ENCODE assay signal across 26 mouse cellular contexts in genomic region chr14:33699777-33700438, GRCm38 (mm10).
DNase-seq lines count a peak whose midpoint lies in the region; ATAC-seq lines count a peak whose summit lies in the region.
"Had no signal": no experiment of that assay in that cellular context is flagged by ENCODE, and none has a peak within 500 bp of the region (broad histone marks: within the 10 kb centered on the region; RNA-seq: fewer than 3 reads in every experiment).

No protein-coding gene starts in this region.

- H3K4me1 ChIP-seq in embryonic facial prominence, embryonic 11.5 days (ENCODE audit: control insufficient read depth, insufficient read depth, low read length), result no peaks in the 10 kb centered on the region
- no peaks in the 10 kb centered on the region for H3K4me1 ChIP-seq in embryonic facial prominence, embryonic 10.5 days
- 0 out of 2 replicates have a peak, but pooled peaks cover 3% of the 10 kb centered on the region for H3K4me1 ChIP-seq in embryonic facial prominence, embryonic 14.5 days (ENCODE audit: control insufficient read depth, insufficient read depth, low read length)
- H3K4me1 ChIP-seq in limb, embryonic 11.5 days (ENCODE audit: control insufficient read depth, insufficient read depth, low read length), result peaks cover 16% of the 10 kb centered on the region; the same call in 1 of the 2 replicates
- no peaks in the 10 kb centered on the region for H3K4me1 ChIP-seq in hindbrain, embryonic 13.5 days (replicated peaks)
- H3K4me1 ChIP-seq: forebrain, embryonic 13.5 days; heart, embryonic 15.5 days; hindbrain, embryonic 12.5 days; lung, embryonic 15.5 days; midbrain, embryonic 10.5 days; midbrain, embryonic 15.5 days had no signal

- H3K36me3 ChIP-seq in embryonic facial prominence, embryonic 11.5 days (replicated peaks; ENCODE audit: control insufficient read depth, insufficient read depth, low read depth, low read length), result no peaks in the 10 kb centered on the region
- H3K36me3 ChIP-seq in embryonic facial prominence, embryonic 10.5 days (replicated peaks), result no peaks in the 10 kb centered on the region
- H3K36me3 ChIP-seq in embryonic facial prominence, embryonic 14.5 days (ENCODE audit: control insufficient read depth, insufficient read depth, low read length), result no peaks in the 10 kb centered on the region
- no peaks in the 10 kb centered on the region for H3K36me3 ChIP-seq in limb, embryonic 11.5 days (ENCODE audit: control insufficient read depth, insufficient read depth, low read length)
- H3K36me3 ChIP-seq in hindbrain, embryonic 13.5 days, result no peaks in the 10 kb centered on the region
- H3K36me3 ChIP-seq: embryonic facial prominence, embryonic 15.5 days; heart, embryonic 15.5 days; hindbrain, embryonic 12.5 days; lung, embryonic 15.5 days; midbrain, embryonic 10.5 days; midbrain, embryonic 15.5 days had no signal

- 71% methylated on average over 13 of the region's 13 CpGs for WGBS in embryonic facial prominence, embryonic 11.5 days
- 79% methylated on average over 13 of the region's 13 CpGs for WGBS in embryonic facial prominence, embryonic 10.5 days
- 60% methylated on average over 13 of the region's 13 CpGs for WGBS in embryonic facial prominence, embryonic 14.5 days
- 31% methylated on average over 13 of the region's 13 CpGs for WGBS in limb, embryonic 11.5 days
- WGBS in hindbrain, embryonic 13.5 days, result 88% methylated on average over 13 of the region's 13 CpGs

- H3K4me2 ChIP-seq in embryonic facial prominence, embryonic 11.5 days (ENCODE audit: low read depth, low read length), result no peak overlapping the region
- H3K4me2 ChIP-seq in embryonic facial prominence, embryonic 14.5 days (ENCODE audit: low read depth, low read length), result no peak overlapping the region
- H3K4me2 ChIP-seq in limb, embryonic 11.5 days (ENCODE audit: low read depth, severe bottlenecking), result no peak overlapping the region
- H3K4me2 ChIP-seq in hindbrain, embryonic 13.5 days, result no peak overlapping the region
- H3K4me2 ChIP-seq: embryonic facial prominence, embryonic 15.5 days; forebrain, embryonic 13.5 days; heart, embryonic 15.5 days; hindbrain, embryonic 12.5 days; liver, embryonic 11.5 days; lung, embryonic 15.5 days; midbrain, embryonic 15.5 days had no signal

- no peaks in the 10 kb centered on the region for H3K27me3 ChIP-seq in embryonic facial prominence, embryonic 11.5 days (ENCODE audit: control insufficient read depth, insufficient read depth, low read length)
- H3K27me3 ChIP-seq in embryonic facial prominence, embryonic 10.5 days (replicated peaks; ENCODE audit: low read depth, poor library complexity, severe bottlenecking), result 0 out of 2 replicates have a peak, but pooled peaks cover 10% of the 10 kb centered on the region
- H3K27me3 ChIP-seq in embryonic facial prominence, embryonic 14.5 days (replicated peaks; ENCODE audit: control insufficient read depth, insufficient read depth, low read length), result no peaks in the 10 kb centered on the region
- H3K27me3 ChIP-seq in limb, embryonic 11.5 days (ENCODE audit: control insufficient read depth, insufficient read depth, low read length), result no peaks in the 10 kb centered on the region
- 0 out of 2 replicates have a peak, but pooled peaks cover 10% of the 10 kb centered on the region for H3K27me3 ChIP-seq in hindbrain, embryonic 13.5 days
- H3K27me3 ChIP-seq: embryonic facial prominence, embryonic 15.5 days; forebrain, embryonic 13.5 days; heart, embryonic 15.5 days; lung, embryonic 15.5 days; midbrain, embryonic 15.5 days had no signal

- no peak overlapping the region for H3K9ac ChIP-seq in embryonic facial prominence, embryonic 11.5 days (replicated peaks; ENCODE audit: low read length)
- H3K9ac ChIP-seq in embryonic facial prominence, embryonic 14.5 days (ENCODE audit: low read depth, low read length), result no peak overlapping the region
- H3K9ac ChIP-seq in limb, embryonic 11.5 days (ENCODE audit: low read length), result no peak overlapping the region
- H3K9ac ChIP-seq in hindbrain, embryonic 13.5 days, result no peak overlapping the region
- H3K9ac ChIP-seq: embryonic facial prominence, embryonic 15.5 days; forebrain, embryonic 13.5 days; heart, embryonic 15.5 days; hindbrain, embryonic 12.5 days; lung, embryonic 15.5 days; midbrain, embryonic 15.5 days had no signal

- peak; percentile 49 for DNase-seq in embryonic facial prominence, embryonic 11.5 days (ENCODE audit: low spot score)
- no peak for DNase-seq in embryonic facial prominence, embryonic 10.5 days (ENCODE audit: low spot score)
- DNase-seq in 3T3-L1 (ENCODE audit: low read depth, low spot score), result peak; percentile 2
- peak; percentile 63 for DNase-seq in embryonic facial prominence, embryonic 14.5 days (ENCODE audit: low spot score)
- peak; percentile 59 for DNase-seq in limb, embryonic 11.5 days (ENCODE audit: low spot score)
- DNase-seq in testis, postnatal 14 days (ENCODE audit: low spot score), result no peak
- DNase-seq: cerebellum, adult 2 months; cerebellum, postnatal 14 days; gastrocnemius, postnatal 10 days; kidney, adult 11 months; kidney, postnatal 14 days; right cerebral cortex, postnatal 4 days; thymus, adult 2 months; thymus, postnatal 36 days had no signal

- no peaks in the 10 kb centered on the region for H3K9me3 ChIP-seq in embryonic facial prominence, embryonic 11.5 days (replicated peaks; ENCODE audit: control insufficient read depth, low read length)
- no peaks in the 10 kb centered on the region for H3K9me3 ChIP-seq in embryonic facial prominence, embryonic 10.5 days
- H3K9me3 ChIP-seq in embryonic facial prominence, embryonic 14.5 days (ENCODE audit: control insufficient read depth, low read length), result no peaks in the 10 kb centered on the region
- H3K9me3 ChIP-seq in limb, embryonic 11.5 days (ENCODE audit: control insufficient read depth, low read length), result no peaks in the 10 kb centered on the region
- no peaks in the 10 kb centered on the region for H3K9me3 ChIP-seq in hindbrain, embryonic 13.5 days
- H3K9me3 ChIP-seq: embryonic facial prominence, embryonic 15.5 days; forebrain, embryonic 13.5 days; heart, embryonic 15.5 days; hindbrain, embryonic 12.5 days; lung, embryonic 15.5 days; midbrain, embryonic 10.5 days; midbrain, embryonic 15.5 days had no signal

- ATAC-seq in embryonic facial prominence, embryonic 11.5 days (replicated peaks; ENCODE audit: insufficient number of reproducible peaks, low FRiP score, low TSS enrichment, low read depth), result no peak
- ATAC-seq in embryonic facial prominence, embryonic 14.5 days (ENCODE audit: low read depth), result no peak
- peak; percentile 70 for ATAC-seq in limb, embryonic 11.5 days (ENCODE audit: insufficient number of reproducible peaks, low FRiP score, low TSS enrichment, low read depth)
- ATAC-seq in hindbrain, embryonic 13.5 days (ENCODE audit: low FRiP score), result no peak
- no peak for ATAC-seq in inflammation-experienced regulatory T-cells, adult 6 months
- ATAC-seq: CD4-positive, CD25-positive, alpha-beta regulatory T cell, adult 4 months; forebrain, embryonic 13.5 days; midbrain, embryonic 15.5 days had no signal

- H3K27ac ChIP-seq in embryonic facial prominence, embryonic 11.5 days (replicated peaks; ENCODE audit: low read depth, low read length), result no peak overlapping the region
- H3K27ac ChIP-seq in embryonic facial prominence, embryonic 10.5 days (replicated peaks), result no peak overlapping the region
- no peak overlapping the region for H3K27ac ChIP-seq in embryonic facial prominence, embryonic 14.5 days (replicated peaks; ENCODE audit: low read depth, low read length)
- no peak overlapping the region; the same call in 1 of the 2 replicates for H3K27ac ChIP-seq in limb, embryonic 11.5 days (replicated peaks; ENCODE audit: low read depth, low read length)
- no peak overlapping the region for H3K27ac ChIP-seq in hindbrain, embryonic 13.5 days
- H3K27ac ChIP-seq: embryonic facial prominence, embryonic 15.5 days; forebrain, embryonic 13.5 days; heart, embryonic 15.5 days; hindbrain, embryonic 12.5 days; lung, embryonic 15.5 days; midbrain, embryonic 10.5 days; midbrain, embryonic 15.5 days; stomach, postnatal 0 days had no signal

- no peak overlapping the region for H3K4me3 ChIP-seq in embryonic facial prominence, embryonic 11.5 days (ENCODE audit: low read depth, low read length)
- H3K4me3 ChIP-seq in embryonic facial prominence, embryonic 10.5 days, result no peak overlapping the region
- H3K4me3 ChIP-seq in embryonic facial prominence, embryonic 14.5 days (ENCODE audit: low read depth, low read length), result no peak overlapping the region
- no peak overlapping the region for H3K4me3 ChIP-seq in limb, embryonic 11.5 days (ENCODE audit: low read depth, low read length)
- H3K4me3 ChIP-seq in hindbrain, embryonic 13.5 days, result no peak overlapping the region
- H3K4me3 ChIP-seq: embryonic facial prominence, embryonic 15.5 days; forebrain, embryonic 13.5 days; heart, embryonic 15.5 days; hindbrain, embryonic 12.5 days; lung, embryonic 15.5 days; midbrain, embryonic 10.5 days; midbrain, embryonic 15.5 days had no signal

Comparison
In these comparisons a context has a peak if more than half of its experiments do, and no peak if none do; other contexts are left out.
1. DNase-seq: peak in embryonic facial prominence, embryonic 11.5 days (single experiment), 3T3-L1 (single experiment), embryonic facial prominence, embryonic 14.5 days (single experiment) and limb, embryonic 11.5 days (single experiment); none in embryonic facial prominence, embryonic 10.5 days (single experiment) and testis, postnatal 14 days (single experiment).